Mouse (Mus musculus) embryonic facial prominence, embryonic 14.5 days (tissue): ENCODE results near the gene Timp2. TPM values are rescaled to one million over a fixed set of nuclear protein-coding genes. Genes with fewer than 3 reads are reported as not detected.

ENCODE experiments used
- ATAC-seq: fragments of 200-750 bp; cut with Nextera tagmentation; 2 replicates; pipeline ENCODE4 v1.8.0; 2017; ENCODE audit warnings: low read depth, moderate number of reproducible peaks, moderate TSS enrichment
- DNase-seq: peaks from one replicate; pipeline ENCODE4 v3.0.0-alpha.2; 2015; ENCODE audit warnings: low spot score
- H3K27ac ChIP-seq: fragments of 300-500 bp; sonication (generic); replicated peaks from 2 replicates; pipeline ENCODE4 v1.5.1; 2014; ENCODE audit warnings: low read depth, mild to moderate bottlenecking, low read length, moderate library complexity
- H3K27me3 ChIP-seq: fragments of 300-500 bp; sonication (generic); replicated peaks from 2 replicates; pipeline ENCODE4 v1.6.1; 2014; ENCODE audit warnings: low read length; ENCODE audit not compliant: control insufficient read depth, insufficient read depth
- H3K36me3 ChIP-seq: fragments of 300-500 bp; sonication (generic); 2 replicates; pipeline ENCODE4 v1.6.1; 2014; ENCODE audit warnings: low read length, mixed read lengths; ENCODE audit not compliant: control insufficient read depth, insufficient read depth
- H3K4me1 ChIP-seq: fragments of 300-500 bp; sonication (generic); 2 replicates; pipeline ENCODE4 v1.6.1; 2014; ENCODE audit warnings: antibody characterized with exemption, low read length; ENCODE audit not compliant: control insufficient read depth, insufficient read depth
- H3K4me2 ChIP-seq: fragments of 300-500 bp; sonication (generic); 2 replicates; pipeline ENCODE4 v1.6.1; 2014; ENCODE audit warnings: low read depth, mild to moderate bottlenecking, low read length, moderate library complexity, mixed read lengths
- H3K4me3 ChIP-seq: fragments of 300-500 bp; sonication (generic); 2 replicates; pipeline ENCODE4 v1.5.1; 2014; ENCODE audit warnings: low read depth, mild to moderate bottlenecking, low read length
- H3K9ac ChIP-seq: fragments of 300-500 bp; sonication (generic); 2 replicates; pipeline ENCODE4 v1.6.1; 2014; ENCODE audit warnings: low read depth, mild to moderate bottlenecking, low read length, moderate library complexity, mixed read lengths
- H3K9me3 ChIP-seq: fragments of 300-500 bp; sonication (generic); 2 replicates; pipeline ENCODE4 v1.6.1; 2016; ENCODE audit warnings: low read length; ENCODE audit not compliant: control insufficient read depth
- WGBS: fragments of 180-500 bp; shearing (Covaris S2); extraction: QIAGEN DNeasy Blood & Tissue Kit; methylation state at CpG from one replicate; pipeline ENCODE4 v1.1.7; 2014; 5-methylcytosine and 5-hydroxymethylcytosine counted together
- polyA plus RNA-seq: library from polyadenylated mRNA; unstranded; fragments of >200 nt; fragmentation: Nextera tagmentation; extraction: Ambion mirVana; gene quantifications from 2 replicates; pipeline ENCODE4 v1.2.1, GENCODE M21; 2014

The Timp2 gene
- polyA plus RNA-seq, 1 experiment from 2014 or later = 196 TPM

DNA sequence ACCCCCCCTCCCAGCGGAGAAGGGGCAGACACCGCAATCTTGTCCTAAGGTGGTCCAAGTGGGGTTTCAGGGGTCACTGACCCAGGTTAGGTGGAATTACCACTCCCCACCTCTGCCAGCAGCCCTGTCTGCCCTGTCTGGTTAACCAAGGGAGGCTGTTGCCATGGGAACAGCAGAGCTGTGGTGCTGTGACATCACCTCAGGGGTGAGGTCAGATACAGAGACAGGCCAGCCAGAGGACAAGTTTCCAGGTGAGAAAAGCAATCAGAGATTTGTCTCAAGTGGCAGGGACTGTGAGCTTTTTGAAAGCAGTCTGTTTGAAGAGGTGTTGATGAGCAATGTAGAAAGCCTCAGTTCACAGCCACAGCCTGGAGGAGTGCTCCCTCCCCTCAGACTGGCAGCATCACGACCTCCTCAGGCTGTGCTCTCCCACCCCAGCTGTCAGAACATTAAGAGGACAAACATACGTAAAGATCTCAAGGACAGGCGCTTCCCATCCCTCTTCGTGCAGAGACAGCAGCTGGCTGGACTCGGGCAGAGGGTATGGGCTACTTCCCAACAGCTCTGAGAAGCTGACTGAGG is 13.0 kb downstream of the Timp2 start, which contains the start of gene Cep295nl:
Gene Cep295nl (minus strand): TSS at position 101 of the 582 bp plus-strand sequence.
- Histone ChIP-seq H3K9me3 (no peaks in the 10 kb centered on the region), H3K4me1 (peaks cover 20% of the 10 kb centered on the region), H3K36me3 (no peaks in the 10 kb centered on the region), H3K4me3 (no peak within 1 kb of the TSS), H3K9ac (no peak within 1 kb of the TSS), H3K27ac (no peak within 1 kb of the TSS), H3K4me2 (no peak within 1 kb of the TSS), H3K27me3 (no peaks in the 10 kb centered on the region)
- DNase-seq (no peak), ATAC-seq (no peak)
- WGBS = 39% methylated on average over 7 of the region's 7 CpGs

DNA sequence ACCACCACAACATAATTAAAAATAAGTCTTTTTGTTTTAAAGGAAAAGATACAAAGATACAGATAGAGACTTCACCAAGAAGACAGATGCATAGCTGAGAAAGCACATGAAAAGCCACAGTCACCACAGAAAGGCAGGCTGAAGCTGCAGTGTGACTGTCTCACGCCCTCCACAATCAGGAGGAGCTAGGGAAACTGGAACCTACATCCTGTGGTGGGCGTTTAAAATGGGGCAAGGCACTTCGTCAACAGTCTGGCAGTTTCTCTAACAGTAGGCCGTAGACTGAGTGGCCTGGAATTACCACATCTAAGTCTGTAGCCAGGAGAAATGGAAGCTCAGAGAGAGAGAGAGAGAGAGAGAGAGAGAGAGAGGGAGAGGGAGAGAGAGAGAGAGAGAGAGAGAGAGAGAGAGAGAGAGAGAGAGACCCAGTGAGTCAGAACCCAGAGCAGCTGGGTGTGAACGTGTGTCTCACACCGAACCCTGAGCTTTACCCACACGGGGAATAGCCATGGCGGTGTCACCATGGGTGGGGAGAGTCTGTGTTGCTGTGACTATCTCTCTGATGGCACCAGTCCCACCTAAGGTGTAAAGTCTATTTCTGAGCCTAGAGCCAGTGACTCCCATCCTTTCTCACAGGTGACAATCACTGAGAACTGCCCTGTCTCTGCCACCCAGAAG is 17.9 kb downstream of the Timp2 start:
- Histone ChIP-seq H3K27ac (no peak overlapping the region), H3K4me1 (no peaks in the 10 kb centered on the region), H3K27me3 (no peaks in the 10 kb centered on the region), H3K36me3 (peaks cover 9% of the 10 kb centered on the region; the same call in 1 of the 2 replicates), H3K9ac (no peak overlapping the region), H3K4me2 (no peak overlapping the region), H3K9me3 (no peaks in the 10 kb centered on the region), H3K4me3 (no peak overlapping the region)
- ATAC-seq = no peak
- no peak for DNase-seq
- 77% methylated on average over 8 of the region's 8 CpGs for WGBS

DNA sequence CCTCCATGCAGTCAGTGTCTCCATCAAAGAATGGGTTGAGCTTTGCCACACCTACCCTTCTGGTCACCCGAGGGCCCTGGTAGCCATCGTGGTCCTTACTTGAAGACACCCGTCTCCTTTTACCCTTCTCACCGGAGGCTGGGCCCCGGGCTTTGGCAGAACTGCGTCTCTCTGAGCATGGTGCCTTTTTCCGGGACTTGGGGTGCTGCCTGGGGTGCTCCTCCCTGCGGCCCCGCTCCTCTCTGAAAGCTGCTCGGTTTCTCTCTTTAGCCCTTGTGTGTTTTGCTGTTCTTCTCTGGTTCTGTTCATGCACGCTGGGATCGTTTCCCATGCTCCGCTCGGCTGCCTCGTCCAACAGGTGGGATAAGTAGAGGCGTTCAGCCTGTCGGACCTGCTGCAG is 22.1 kb downstream of the Timp2 start:
- 79% methylated on average over 17 of the region's 17 CpGs for WGBS
- peaks cover 35% of the 10 kb centered on the region for H3K36me3 ChIP-seq
- H3K4me3 ChIP-seq = no peak overlapping the region
- peak overlapping the region; percentile 21; the same call in 1 of the 2 replicates for H3K27ac ChIP-seq
- peaks cover 3% of the 10 kb centered on the region for H3K4me1 ChIP-seq
- no peak overlapping the region for H3K4me2 ChIP-seq
- H3K27me3 ChIP-seq = no peaks in the 10 kb centered on the region
- peak; percentile 55 for DNase-seq
- no peak for ATAC-seq
- no peak overlapping the region for H3K9ac ChIP-seq
- H3K9me3 ChIP-seq = no peaks in the 10 kb centered on the region

DNA sequence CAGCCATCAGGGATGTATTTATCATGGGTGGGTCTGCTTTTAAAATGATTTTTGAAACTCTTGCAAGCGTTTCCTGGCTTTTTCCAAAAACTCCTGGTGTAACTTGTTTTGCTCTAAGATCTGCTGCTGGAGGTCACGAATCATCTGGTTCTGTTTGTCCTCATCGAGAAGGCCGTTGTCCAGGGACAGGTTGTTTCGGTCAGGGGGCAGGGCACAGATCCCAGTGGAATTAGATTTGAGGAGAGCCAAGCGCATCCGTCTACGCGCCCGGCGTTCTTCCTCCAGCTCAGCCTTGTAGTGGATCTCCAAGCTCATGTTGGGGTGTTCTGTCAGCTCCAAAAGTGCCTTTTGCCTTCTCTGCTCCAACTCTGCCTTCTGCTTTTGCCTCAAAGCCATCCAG is 23.2 kb downstream of the Timp2 start:
- DNase-seq (no peak), ATAC-seq (no peak)
- H3K4me1 ChIP-seq = peaks cover 14% of the 10 kb centered on the region
- H3K27me3 ChIP-seq = no peaks in the 10 kb centered on the region
- no peak overlapping the region for H3K9ac ChIP-seq
- WGBS = 83% methylated on average over 11 of the region's 11 CpGs
- no peak overlapping the region for H3K4me3 ChIP-seq
- H3K27ac ChIP-seq = 0 out of 2 replicates have a peak overlapping the region, but pooled peaks have one; percentile 15
- H3K4me2 ChIP-seq = no peak overlapping the region
- H3K36me3 ChIP-seq = peaks cover 36% of the 10 kb centered on the region
- no peaks in the 10 kb centered on the region for H3K9me3 ChIP-seq

DNA sequence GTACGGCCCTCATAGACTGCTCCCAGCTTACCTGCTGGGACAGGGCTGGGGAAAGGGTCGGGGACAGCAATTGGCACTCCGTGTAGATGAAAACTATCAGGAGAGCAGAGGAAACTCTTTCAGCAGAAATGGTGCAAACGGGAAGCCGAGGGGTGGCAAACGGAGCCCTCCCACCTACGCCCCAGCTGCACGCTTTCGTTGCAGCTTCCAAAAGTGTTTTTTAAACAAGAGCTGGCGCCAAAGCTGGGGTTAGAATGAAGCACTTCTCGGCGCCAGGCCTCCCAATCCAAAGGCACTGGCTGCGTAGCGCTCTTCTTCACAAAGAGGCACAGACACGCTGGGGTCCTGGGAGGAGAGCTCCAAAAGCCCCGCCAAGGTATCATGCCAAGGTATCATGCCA is 24.8 kb downstream of the Timp2 start:
- no peak for ATAC-seq

DNA sequence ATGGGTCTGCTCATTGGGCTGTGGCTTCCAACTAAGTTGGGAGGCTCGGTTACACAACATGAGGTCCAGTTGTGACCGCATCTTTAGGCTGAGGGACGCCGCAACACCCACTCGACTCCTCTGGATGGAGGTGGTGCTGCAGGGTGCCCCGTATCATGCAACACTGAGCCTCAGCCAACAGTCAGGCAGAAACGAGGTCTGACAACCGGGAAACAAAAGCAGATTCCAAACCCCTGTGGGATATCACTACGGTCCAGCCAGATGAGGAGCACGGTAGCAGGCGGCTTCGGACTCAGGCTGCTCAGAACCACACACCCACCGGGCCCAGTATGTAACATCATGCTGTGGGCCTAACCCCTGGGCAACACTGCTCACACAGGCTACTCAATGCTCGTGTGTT is 25.2 kb downstream of the Timp2 start:
- Histone ChIP-seq H3K4me3 (no peak overlapping the region), H3K27ac (no peak overlapping the region), H3K4me2 (no peak overlapping the region), H3K9me3 (no peaks in the 10 kb centered on the region), H3K36me3 (peaks cover 36% of the 10 kb centered on the region), H3K27me3 (no peaks in the 10 kb centered on the region), H3K9ac (no peak overlapping the region), H3K4me1 (peaks cover 29% of the 10 kb centered on the region)
- DNase-seq = no peak
- WGBS = 89% methylated on average over 14 of the region's 14 CpGs
- no peak for ATAC-seq

More for the DNA sequence above, 24.8 kb downstream of the Timp2 start:
- Histone ChIP-seq H3K4me1 (peaks cover 29% of the 10 kb centered on the region), H3K9ac (no peak overlapping the region), H3K27ac (no peak overlapping the region), H3K9me3 (no peaks in the 10 kb centered on the region), H3K4me3 (no peak overlapping the region), H3K4me2 (no peak overlapping the region), H3K27me3 (no peaks in the 10 kb centered on the region), H3K36me3 (peaks cover 36% of the 10 kb centered on the region)
- DNase-seq = no peak
- WGBS = 96% methylated on average over 16 of the region's 16 CpGs

DNA sequence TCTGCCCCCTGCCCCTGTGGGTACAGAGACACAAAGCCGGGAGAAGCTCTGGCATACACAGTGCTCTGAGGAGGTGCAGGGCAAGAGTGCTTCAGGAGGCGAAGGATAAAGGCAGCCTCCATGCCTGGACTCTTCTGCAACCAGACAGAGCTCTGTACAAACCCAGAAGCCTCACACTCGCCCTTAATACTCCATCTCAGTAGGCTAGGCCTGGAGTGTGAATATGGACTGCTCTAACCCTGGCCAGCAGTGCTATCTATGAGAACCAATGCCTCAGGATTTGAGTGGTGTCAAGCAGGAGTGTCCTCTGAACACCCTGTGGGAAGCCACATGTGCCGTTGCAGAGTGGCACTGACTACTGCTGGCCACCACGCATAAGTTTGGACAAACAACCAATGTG is 26.6 kb downstream of the Timp2 start:
- no peak overlapping the region for H3K4me3 ChIP-seq
- no peaks in the 10 kb centered on the region for H3K9me3 ChIP-seq
- DNase-seq = no peak
- peak overlapping the region; percentile 89; the same call in 1 of the 2 replicates for H3K27ac ChIP-seq
- peaks cover 36% of the 10 kb centered on the region for H3K36me3 ChIP-seq
- no peak for ATAC-seq
- H3K4me2 ChIP-seq = no peak overlapping the region
- peaks cover 39% of the 10 kb centered on the region for H3K4me1 ChIP-seq
- no peaks in the 10 kb centered on the region for H3K27me3 ChIP-seq
- 86% methylated on average over 5 of the region's 5 CpGs for WGBS
- 0 out of 2 replicates have a peak overlapping the region, but pooled peaks have one; percentile 53 for H3K9ac ChIP-seq

DNA sequence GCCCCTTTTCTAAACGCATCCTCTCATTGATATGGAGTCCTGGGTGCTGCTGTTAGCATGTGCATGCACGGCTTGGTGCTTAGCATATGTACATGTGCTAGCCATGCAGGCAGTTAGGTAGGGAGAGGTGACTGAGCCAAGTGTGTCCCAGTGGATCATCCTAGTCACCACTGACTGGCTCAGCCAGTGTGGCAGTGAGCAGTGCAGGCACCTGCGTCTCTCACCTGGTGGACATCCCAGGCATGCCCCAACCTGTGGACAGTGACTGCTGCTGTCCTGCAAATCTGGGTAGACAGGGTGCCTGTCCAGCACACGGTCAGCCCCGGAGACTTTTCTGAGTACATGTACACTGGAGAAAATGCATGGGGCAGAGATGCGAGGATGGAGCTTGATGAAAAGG is 27.0 kb downstream of the Timp2 start:
- no peak overlapping the region for H3K4me3 ChIP-seq
- peaks cover 43% of the 10 kb centered on the region for H3K4me1 ChIP-seq
- peak overlapping the region; percentile 53; the same call in 1 of the 2 replicates for H3K9ac ChIP-seq
- H3K27me3 ChIP-seq = no peaks in the 10 kb centered on the region
- 87% methylated on average over 6 of the region's 6 CpGs for WGBS
- DNase-seq = no peak
- H3K36me3 ChIP-seq = peaks cover 36% of the 10 kb centered on the region
- no peak overlapping the region for H3K4me2 ChIP-seq
- peak overlapping the region; percentile 89; the same call in 1 of the 2 replicates for H3K27ac ChIP-seq
- H3K9me3 ChIP-seq = no peaks in the 10 kb centered on the region
- no peak for ATAC-seq
